Mouse (Mus musculus) midbrain, embryonic 11.5 days (tissue): ENCODE data around the gene Limk1. TPM values are rescaled to one million over a fixed set of nuclear protein-coding genes. Genes with fewer than 3 reads are reported as not detected.

Experiments
- ATAC-seq: fragments of 200-750 bp; cut with Nextera tagmentation; 2 replicates; pipeline ENCODE4 v1.8.0; 2017; ENCODE audit warnings: moderate TSS enrichment, moderate library complexity; ENCODE audit not compliant: low FRiP score
- DNase-seq: peaks from one replicate; pipeline ENCODE4 v3.0.0; 2015; ENCODE audit warnings: low spot score; ENCODE audit errors: missing footprints
- H3K27ac ChIP-seq: fragments of 300-500 bp; sonication (generic); 2 replicates; pipeline ENCODE4 v1.5.1; 2014; ENCODE audit warnings: low read depth, low read length
- H3K27me3 ChIP-seq: fragments of 300-500 bp; sonication (generic); 2 replicates; pipeline ENCODE4 v1.6.1; 2014; ENCODE audit warnings: mild to moderate bottlenecking, low read length, moderate library complexity, mixed read lengths; ENCODE audit not compliant: control insufficient read depth, insufficient read depth
- H3K36me3 ChIP-seq: fragments of 300-500 bp; sonication (generic); 2 replicates; pipeline ENCODE4 v1.6.1; 2014; ENCODE audit warnings: mild to moderate bottlenecking, low read length, moderate library complexity, mixed read lengths; ENCODE audit not compliant: control insufficient read depth, insufficient read depth
- H3K4me1 ChIP-seq: fragments of 300-500 bp; sonication (generic); 2 replicates; pipeline ENCODE4 v1.6.1; 2014; ENCODE audit warnings: low read length; ENCODE audit not compliant: control insufficient read depth, insufficient read depth
- H3K4me2 ChIP-seq: fragments of 300-500 bp; sonication (generic); 2 replicates; pipeline ENCODE4 v1.6.1; 2014; ENCODE audit warnings: mild to moderate bottlenecking, moderate library complexity
- H3K4me3 ChIP-seq: fragments of 300-500 bp; sonication (generic); 2 replicates; pipeline ENCODE4 v1.5.1; 2014; ENCODE audit warnings: low read depth, low read length
- H3K9ac ChIP-seq: fragments of 300-500 bp; sonication (generic); 2 replicates; pipeline ENCODE4 v1.6.1; 2014; ENCODE audit warnings: low read length
- H3K9me3 ChIP-seq: fragments of 300-500 bp; sonication (generic); 2 replicates; pipeline ENCODE4 v1.6.1; 2016; ENCODE audit warnings: low read length; ENCODE audit not compliant: control insufficient read depth
- WGBS: fragments of 180-500 bp; shearing (Covaris S2); extraction: QIAGEN DNeasy Blood & Tissue Kit; methylation state at CpG from one replicate; pipeline ENCODE4 v1.1.7; 2014; 5-methylcytosine and 5-hydroxymethylcytosine counted together
- polyA plus RNA-seq: library from polyadenylated mRNA; unstranded; fragments of >200 nt; fragmentation: Nextera tagmentation; extraction: Ambion mirVana; gene quantifications from 2 replicates; pipeline ENCODE4 v1.2.1, GENCODE M21; 2014

Gene Limk1
- polyA plus RNA-seq, 1 experiment from 2014 or later: 9.1 TPM

- no peak overlapping the region for H3K4me3 ChIP-seq
- no peak overlapping the region for H3K4me2 ChIP-seq
- no peaks in the 10 kb centered on the region for H3K36me3 ChIP-seq
- H3K9me3 ChIP-seq: no peaks in the 10 kb centered on the region
- no peak overlapping the region for H3K9ac ChIP-seq
- DNase-seq: no peak
- 66% methylated on average over 7 of the region's 7 CpGs for WGBS
- no peaks in the 10 kb centered on the region for H3K27me3 ChIP-seq
- H3K27ac ChIP-seq: no peak overlapping the region
- no peaks in the 10 kb centered on the region for H3K4me1 ChIP-seq
- ATAC-seq: no peak
Observed at GRCm38 (mm10) chr5:134711076-134711475, 22.7 kb upstream of the Limk1 start.

- Histone ChIP-seq H3K27me3 (no peaks in the 10 kb centered on the region), H3K4me2 (no peak overlapping the region), H3K27ac (no peak overlapping the region), H3K4me3 (no peak overlapping the region), H3K4me1 (no peaks in the 10 kb centered on the region), H3K36me3 (no peaks in the 10 kb centered on the region), H3K9me3 (no peaks in the 10 kb centered on the region), H3K9ac (no peak overlapping the region)
- no peak for ATAC-seq
- DNase-seq: no peak
- 76% methylated on average over 6 of the region's 6 CpGs for WGBS
Observed at GRCm38 (mm10) chr5:134709275-134709674, 20.9 kb upstream of the Limk1 start.

GRCm38 (mm10) chr5:134704157-134704556, 15.8 kb upstream of the Limk1 start:
- Histone ChIP-seq H3K9ac (no peak overlapping the region), H3K4me1 (no peaks in the 10 kb centered on the region), H3K27ac (no peak overlapping the region), H3K4me2 (no peak overlapping the region), H3K9me3 (no peaks in the 10 kb centered on the region), H3K36me3 (no peaks in the 10 kb centered on the region), H3K27me3 (no peaks in the 10 kb centered on the region), H3K4me3 (no peak overlapping the region)
- DNase-seq (peak; percentile 97), ATAC-seq (peak; percentile 76; the same call in 1 of the 2 replicates)

- H3K4me2 ChIP-seq: no peak overlapping the region
- H3K36me3 ChIP-seq: no peaks in the 10 kb centered on the region
- no peak overlapping the region for H3K9ac ChIP-seq
- WGBS: 80% methylated on average over 2 of the region's 2 CpGs
- DNase-seq (peak; percentile 67), ATAC-seq (no peak)
- no peak overlapping the region for H3K4me3 ChIP-seq
- no peak overlapping the region for H3K27ac ChIP-seq
- no peaks in the 10 kb centered on the region for H3K9me3 ChIP-seq
- H3K27me3 ChIP-seq: no peaks in the 10 kb centered on the region
- H3K4me1 ChIP-seq: no peaks in the 10 kb centered on the region
Observed at GRCm38 (mm10) chr5:134695539-134695938, 7.1 kb upstream of the Limk1 start.

GRCm38 (mm10) chr5:134695082-134695481, 6.7 kb upstream of the Limk1 start:
- Histone ChIP-seq H3K36me3 (no peaks in the 10 kb centered on the region), H3K4me2 (no peak overlapping the region), H3K27ac (no peak overlapping the region), H3K9ac (no peak overlapping the region), H3K4me3 (no peak overlapping the region), H3K27me3 (no peaks in the 10 kb centered on the region), H3K9me3 (no peaks in the 10 kb centered on the region), H3K4me1 (no peaks in the 10 kb centered on the region)
- DNase-seq: peak; percentile 77
- WGBS: 15% methylated on average over 2 of the region's 2 CpGs
- no peak for ATAC-seq

- WGBS: 92% methylated on average over 1 of the region's 1 CpGs
- H3K27ac ChIP-seq: no peak overlapping the region
- ATAC-seq: no peak
- no peak for DNase-seq
- H3K36me3 ChIP-seq: no peaks in the 10 kb centered on the region
- H3K9ac ChIP-seq: no peak overlapping the region
- H3K9me3 ChIP-seq: no peaks in the 10 kb centered on the region
- no peaks in the 10 kb centered on the region for H3K27me3 ChIP-seq
- peaks cover 1% of the 10 kb centered on the region for H3K4me1 ChIP-seq
- no peak overlapping the region for H3K4me2 ChIP-seq
- no peak overlapping the region for H3K4me3 ChIP-seq
Observed at GRCm38 (mm10) chr5:134692704-134693103, 4.3 kb upstream of the Limk1 start.

GRCm38 (mm10) chr5:134688718-134689284, 403 bp upstream of the Limk1 start:
- Histone ChIP-seq H3K9ac (peak overlapping the region; percentile 25; the same call in 1 of the 2 replicates), H3K4me1 (peaks cover 9% of the 10 kb centered on the region), H3K9me3 (no peaks in the 10 kb centered on the region), H3K27ac (peak overlapping the region; percentile 61; the same call in 1 of the 2 replicates), H3K27me3 (no peaks in the 10 kb centered on the region), H3K4me2 (peak overlapping the region; percentile 92), H3K36me3 (no peaks in the 10 kb centered on the region), H3K4me3 (peak overlapping the region; percentile 79)
- ATAC-seq (peak; percentile 96), DNase-seq (peak; percentile 100)
- under 1% methylated on average over 38 of the region's 38 CpGs for WGBS

- peak overlapping the region; percentile 79 for H3K4me3 ChIP-seq
- WGBS: 89% methylated on average over 1 of the region's 1 CpGs
- peak overlapping the region; percentile 84 for H3K9ac ChIP-seq
- peak overlapping the region; percentile 92 for H3K4me2 ChIP-seq
- H3K4me1 ChIP-seq: peaks cover 9% of the 10 kb centered on the region
- H3K27ac ChIP-seq: no peak overlapping the region
- DNase-seq: no peak
- no peaks in the 10 kb centered on the region for H3K36me3 ChIP-seq
- H3K9me3 ChIP-seq: no peaks in the 10 kb centered on the region
- no peak for ATAC-seq
- no peaks in the 10 kb centered on the region for H3K27me3 ChIP-seq
Observed at GRCm38 (mm10) chr5:134687187-134687586, 1.2 kb downstream of the Limk1 start.

- Histone ChIP-seq H3K27ac (no peak overlapping the region), H3K9ac (no peak overlapping the region), H3K4me2 (no peak overlapping the region), H3K4me1 (peaks cover 9% of the 10 kb centered on the region), H3K36me3 (no peaks in the 10 kb centered on the region), H3K4me3 (no peak overlapping the region), H3K27me3 (no peaks in the 10 kb centered on the region), H3K9me3 (no peaks in the 10 kb centered on the region)
- DNase-seq (no peak), ATAC-seq (no peak)
- WGBS: 87% methylated on average over 6 of the region's 6 CpGs
Observed at GRCm38 (mm10) chr5:134686541-134686940, 1.9 kb downstream of the Limk1 start.
